Mouse (Mus musculus): ENCODE results near the gene Gm49388. TPM values are rescaled to one million over a fixed set of nuclear protein-coding genes. Genes with fewer than 3 reads are reported as not detected.
"Not testable (repeated sequence)": the region's sequence is repeated elsewhere in the genome, so short reads cannot be mapped to it uniquely, and the experiment has no call there.

Gene Gm49388
- polyA plus RNA-seq, 1 experiment from 2014 or later = not detected

DNA sequence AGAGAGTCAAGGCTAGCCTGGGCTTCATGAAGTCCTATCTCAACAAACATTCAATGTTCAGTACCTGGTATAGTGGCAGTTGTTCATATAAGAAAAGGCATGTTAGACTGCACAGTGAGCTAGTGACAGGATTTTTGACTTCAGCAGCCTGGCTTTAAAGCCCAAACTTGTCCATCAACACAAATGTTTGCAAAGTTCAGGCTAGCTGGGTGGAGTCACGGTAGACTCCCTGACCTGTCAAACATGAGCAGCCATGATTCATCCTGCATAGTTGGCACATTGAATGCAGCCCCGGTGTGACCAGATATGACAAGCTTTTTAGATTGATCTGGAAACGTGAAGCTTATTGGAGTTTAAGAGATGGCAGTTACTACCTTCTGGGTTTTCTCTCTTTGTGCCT is 13.3 kb upstream of the Gm49388 start:
- Histone ChIP-seq H3K27me3 (replicated peaks; ENCODE audit: control insufficient read depth, insufficient read depth, low read length) (no peaks in the 10 kb centered on the region), H3K9me3 (ENCODE audit: control insufficient read depth, low read length) (no peaks in the 10 kb centered on the region), H3K4me2 (ENCODE audit: low read depth, low read length) (no peak overlapping the region), H3K9ac (ENCODE audit: low read depth, low read length) (no peak overlapping the region), H3K4me3 (ENCODE audit: low read length) (no peak overlapping the region), H3K27ac (ENCODE audit: low read length) (no peak overlapping the region), H3K4me1 (ENCODE audit: control insufficient read depth, insufficient read depth, low read length) (peaks cover 17% of the 10 kb centered on the region), H3K36me3 (ENCODE audit: control insufficient read depth, insufficient read depth, low read length) (0 out of 2 replicates have a peak, but pooled peaks cover 5% of the 10 kb centered on the region)
- 50% methylated on average over 3 of the region's 3 CpGs for WGBS
- no peak for ATAC-seq

DNA sequence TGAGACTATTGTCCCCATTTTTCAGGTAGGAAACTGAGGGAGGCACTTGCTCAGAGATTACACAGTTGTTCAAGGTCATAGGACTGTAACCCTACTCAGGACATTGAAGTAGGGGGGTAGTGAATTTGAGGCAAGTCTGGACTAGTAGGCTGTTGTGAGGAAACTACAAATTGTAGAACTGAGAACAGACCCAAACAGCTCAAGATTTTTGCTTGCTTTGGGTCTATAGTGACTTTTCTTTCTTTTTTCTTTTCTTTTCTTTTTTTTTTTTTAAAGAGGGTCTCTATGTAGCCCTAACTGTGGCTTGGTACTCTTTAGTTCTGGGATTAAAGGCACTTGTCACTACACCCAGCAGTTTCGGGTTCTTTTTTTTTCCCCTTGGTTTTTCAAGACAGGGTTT is 12.9 kb upstream of the Gm49388 start:
- H3K9me3 ChIP-seq (ENCODE audit: control insufficient read depth, low read length) = no peaks in the 10 kb centered on the region
- H3K9ac ChIP-seq (ENCODE audit: low read depth, low read length) = no peak overlapping the region
- H3K27ac ChIP-seq (ENCODE audit: low read length) = no peak overlapping the region
- H3K4me2 ChIP-seq (ENCODE audit: low read depth, low read length) = no peak overlapping the region
- 0 out of 2 replicates have a peak, but pooled peaks cover 2% of the 10 kb centered on the region for H3K36me3 ChIP-seq (ENCODE audit: control insufficient read depth, insufficient read depth, low read length)
- H3K4me3 ChIP-seq (ENCODE audit: low read length) = no peak overlapping the region
- ATAC-seq = no peak
- H3K27me3 ChIP-seq (replicated peaks; ENCODE audit: control insufficient read depth, insufficient read depth, low read length) = no peaks in the 10 kb centered on the region
- peaks cover 17% of the 10 kb centered on the region for H3K4me1 ChIP-seq (ENCODE audit: control insufficient read depth, insufficient read depth, low read length)
- 96% methylated on average over 1 of the region's 1 CpGs for WGBS

DNA sequence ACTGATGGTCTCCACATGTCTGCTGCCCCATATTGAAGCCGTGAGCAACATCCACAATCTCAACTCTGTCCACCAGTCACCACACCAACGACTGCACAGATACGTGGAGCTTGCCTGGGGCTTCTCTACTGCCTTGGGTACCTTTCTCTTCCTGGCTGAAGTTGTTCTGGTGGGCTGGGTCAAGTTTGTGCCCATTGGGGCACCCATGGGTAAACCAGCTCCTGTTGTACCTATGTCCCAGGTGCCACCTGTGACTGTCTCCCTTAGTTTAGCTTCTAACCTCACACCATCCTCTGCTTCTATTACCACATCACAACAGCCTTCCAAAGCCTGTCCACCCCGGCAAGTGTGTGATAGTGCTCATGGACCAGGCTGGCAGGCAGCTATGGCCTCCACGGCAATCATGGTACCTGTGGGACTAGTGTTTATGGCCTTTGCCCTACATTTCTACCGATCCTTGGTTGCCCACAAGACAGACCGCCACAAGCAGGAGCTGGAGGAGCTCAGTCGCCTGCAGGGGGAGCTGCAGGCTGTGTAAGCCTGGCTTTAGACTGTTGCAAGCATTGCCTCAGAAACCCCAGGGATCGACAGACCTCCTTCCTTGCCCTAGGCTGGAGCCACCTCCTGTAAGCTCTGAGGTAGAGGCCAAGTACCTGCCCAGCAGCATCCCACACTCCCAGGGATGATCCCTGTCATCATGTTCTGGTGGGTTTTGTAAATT is 11.6 kb upstream of the Gm49388 start:
- H3K9ac ChIP-seq (ENCODE audit: low read depth, low read length) = no peak overlapping the region
- H3K9me3 ChIP-seq (ENCODE audit: control insufficient read depth, low read length) = no peaks in the 10 kb centered on the region
- no peak overlapping the region for H3K4me3 ChIP-seq (ENCODE audit: low read length)
- no peak overlapping the region for H3K4me2 ChIP-seq (ENCODE audit: low read depth, low read length)
- 38% methylated on average over 9 of the region's 9 CpGs for WGBS
- H3K27me3 ChIP-seq (replicated peaks; ENCODE audit: control insufficient read depth, insufficient read depth, low read length) = no peaks in the 10 kb centered on the region
- no peaks in the 10 kb centered on the region for H3K36me3 ChIP-seq (ENCODE audit: control insufficient read depth, insufficient read depth, low read length)
- ATAC-seq = no peak
- peaks cover 21% of the 10 kb centered on the region for H3K4me1 ChIP-seq (ENCODE audit: control insufficient read depth, insufficient read depth, low read length)
- no peak overlapping the region for H3K27ac ChIP-seq (ENCODE audit: low read length)

DNA sequence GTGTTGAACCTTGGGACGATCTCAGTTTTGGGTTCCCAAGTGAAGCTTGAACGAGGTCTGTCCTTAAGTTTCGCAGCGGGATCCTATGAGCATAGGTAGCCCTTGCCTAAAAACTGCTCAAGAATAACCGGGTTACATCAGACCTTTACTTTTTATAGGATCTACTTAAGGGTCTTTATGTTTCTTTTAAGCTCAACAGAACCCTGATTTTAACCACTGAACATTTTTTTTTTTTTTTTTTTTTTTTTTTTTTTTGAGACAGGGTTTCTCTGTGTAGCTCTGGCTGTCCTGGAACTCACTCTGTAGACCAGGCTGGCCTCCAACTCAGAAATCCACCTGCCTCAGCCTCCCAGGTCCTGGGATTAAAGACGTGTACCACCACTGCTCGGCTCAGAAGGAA is 9.6 kb upstream of the Gm49388 start:
- peaks cover 18% of the 10 kb centered on the region for H3K4me1 ChIP-seq (ENCODE audit: control insufficient read depth, insufficient read depth, low read length)
- not testable (repeated sequence) for H3K9me3 ChIP-seq (ENCODE audit: control insufficient read depth, low read length); H3K36me3 ChIP-seq (ENCODE audit: control insufficient read depth, insufficient read depth, low read length); H3K27me3 ChIP-seq (replicated peaks; ENCODE audit: control insufficient read depth, insufficient read depth, low read length); H3K27ac ChIP-seq (ENCODE audit: low read length); ATAC-seq
- peak overlapping the region; percentile 49 for H3K4me2 ChIP-seq (ENCODE audit: low read depth, low read length)
- 77% methylated on average over 7 of the region's 7 CpGs for WGBS
- peak overlapping the region; percentile 84 for H3K4me3 ChIP-seq (ENCODE audit: low read length)
- peak overlapping the region; percentile 95 for H3K9ac ChIP-seq (ENCODE audit: low read depth, low read length)

DNA sequence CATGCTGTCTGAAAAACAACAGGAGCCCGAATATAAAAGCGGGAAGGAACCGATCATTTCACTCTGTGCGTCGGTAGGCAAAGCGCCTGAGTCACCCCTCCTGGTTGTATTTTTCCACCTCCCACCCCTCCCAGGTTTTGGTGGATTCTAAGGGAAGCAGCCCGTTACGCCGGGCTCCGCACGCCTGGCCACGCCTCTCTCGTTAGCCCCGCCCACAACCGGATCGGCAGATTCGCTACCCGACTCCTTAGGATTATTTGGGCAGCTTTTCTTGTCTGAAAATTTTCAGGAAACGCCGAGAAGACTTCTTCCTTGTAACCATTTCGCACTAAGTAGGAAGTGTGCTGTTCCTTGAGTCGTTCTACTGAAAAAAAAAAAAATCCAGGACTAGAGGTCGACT is 9.0 kb upstream of the Gm49388 start, which contains the start of gene Setd1a:
Setd1a (plus strand) TSS at position 245 of the 400 bp plus-strand sequence.
- under 1% methylated on average over 23 of the region's 23 CpGs for WGBS
- Histone ChIP-seq H3K4me3 (ENCODE audit: low read length) (peak within 1 kb of the TSS; percentile 84), H3K27me3 (replicated peaks; ENCODE audit: control insufficient read depth, insufficient read depth, low read length) (no peaks in the 10 kb centered on the region), H3K4me1 (ENCODE audit: control insufficient read depth, insufficient read depth, low read length) (peaks cover 12% of the 10 kb centered on the region), H3K27ac (ENCODE audit: low read length) (peak within 1 kb of the TSS; percentile 98), H3K9me3 (ENCODE audit: control insufficient read depth, low read length) (no peaks in the 10 kb centered on the region), H3K9ac (ENCODE audit: low read depth, low read length) (peak within 1 kb of the TSS; percentile 95), H3K36me3 (ENCODE audit: control insufficient read depth, insufficient read depth, low read length) (0 out of 2 replicates have a peak, but pooled peaks cover 4% of the 10 kb centered on the region), H3K4me2 (ENCODE audit: low read depth, low read length) (peak within 1 kb of the TSS; percentile 89)
- ATAC-seq = peak; percentile 62

DNA sequence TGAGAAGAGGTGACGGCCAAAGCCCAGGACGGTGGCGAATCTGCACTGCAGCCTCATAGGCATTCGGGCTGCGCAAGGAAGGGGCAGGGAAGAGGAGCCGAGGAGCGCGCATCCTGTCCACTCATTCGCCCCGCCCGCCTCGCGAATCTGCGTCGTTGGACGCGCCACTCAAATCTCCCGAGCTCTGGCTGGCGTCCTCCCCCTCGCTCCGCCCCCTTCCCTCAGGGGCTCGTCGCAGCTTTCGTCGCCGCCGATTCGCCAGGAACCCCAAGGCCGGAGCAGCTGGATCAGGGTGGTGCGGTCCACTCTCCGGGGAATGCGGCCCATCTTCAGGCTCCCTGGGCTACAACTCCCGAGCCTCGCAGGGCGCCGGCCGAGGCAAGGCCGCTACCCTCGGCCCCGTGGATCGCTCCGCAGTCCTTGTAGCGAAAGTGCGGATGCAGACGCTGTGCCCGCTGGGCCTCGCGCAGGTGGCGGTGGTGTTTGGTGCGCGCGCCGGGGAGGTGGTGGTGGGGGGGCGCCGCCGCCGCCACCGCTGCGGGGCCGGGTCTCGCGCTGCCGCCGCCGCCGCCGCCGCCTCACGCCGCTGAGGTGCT is 8.4 kb upstream of the Gm49388 start:
- H3K36me3 ChIP-seq (ENCODE audit: control insufficient read depth, insufficient read depth, low read length) = 0 out of 2 replicates have a peak, but pooled peaks cover 4% of the 10 kb centered on the region
- WGBS = under 1% methylated on average over 57 of the region's 70 CpGs

DNA sequence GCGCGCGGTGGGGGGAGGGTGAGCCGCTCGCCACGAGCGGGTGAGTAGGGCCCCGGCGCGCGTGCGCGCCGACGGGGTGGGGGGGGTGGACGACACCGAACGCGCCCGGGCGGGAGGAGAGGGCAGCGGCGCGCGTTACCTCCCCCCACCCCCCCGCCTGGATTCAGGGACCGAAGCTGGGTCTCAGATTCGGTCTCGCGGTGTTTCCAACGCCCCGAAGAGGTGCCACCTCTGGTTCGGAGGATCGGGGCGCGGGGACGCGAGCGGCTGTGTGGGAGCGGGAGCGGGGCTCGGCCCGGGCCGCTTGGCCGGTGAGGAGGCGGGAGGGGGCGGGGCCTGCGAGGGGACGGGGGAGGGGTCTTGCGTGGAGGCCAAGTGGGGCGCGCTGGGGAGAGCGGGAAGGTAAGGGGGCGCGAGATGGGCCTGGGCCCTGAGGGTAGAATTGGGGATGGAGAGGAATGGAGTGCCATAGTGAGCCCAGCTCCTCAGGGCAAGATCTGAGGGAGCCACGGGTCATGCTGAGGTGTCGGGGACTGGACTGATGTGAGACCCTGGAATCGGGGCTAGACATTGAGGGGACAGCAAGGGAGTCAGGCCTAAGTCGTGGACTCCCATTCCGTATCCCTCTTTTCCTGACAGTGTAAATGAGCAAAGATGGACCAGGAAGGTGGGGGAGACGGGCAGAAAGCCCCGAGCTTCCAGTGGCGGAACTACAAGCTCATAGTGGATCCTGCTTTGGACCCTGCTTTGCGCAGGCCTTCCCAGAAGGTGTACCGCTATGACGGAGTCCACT is 7.7 kb upstream of the Gm49388 start:
- Histone ChIP-seq H3K9me3 (ENCODE audit: control insufficient read depth, low read length) (no peaks in the 10 kb centered on the region), H3K9ac (ENCODE audit: low read depth, low read length) (peak overlapping the region; percentile 95), H3K4me3 (ENCODE audit: low read length) (peak overlapping the region; percentile 84), H3K27ac (ENCODE audit: low read length) (peak overlapping the region; percentile 98), H3K36me3 (ENCODE audit: control insufficient read depth, insufficient read depth, low read length) (0 out of 2 replicates have a peak, but pooled peaks cover 4% of the 10 kb centered on the region), H3K4me2 (ENCODE audit: low read depth, low read length) (peak overlapping the region; percentile 89), H3K4me1 (ENCODE audit: control insufficient read depth, insufficient read depth, low read length) (peaks cover 11% of the 10 kb centered on the region), H3K27me3 (replicated peaks; ENCODE audit: control insufficient read depth, insufficient read depth, low read length) (no peaks in the 10 kb centered on the region)
- peak; percentile 52 for ATAC-seq
- WGBS = 3% methylated on average over 59 of the region's 66 CpGs

More for the DNA sequence above, 8.4 kb upstream of the Gm49388 start:
- H3K9ac ChIP-seq (ENCODE audit: low read depth, low read length) = peak overlapping the region; percentile 95
- H3K27ac ChIP-seq (ENCODE audit: low read length) = peak overlapping the region; percentile 98
- H3K4me3 ChIP-seq (ENCODE audit: low read length) = peak overlapping the region; percentile 84
- H3K4me1 ChIP-seq (ENCODE audit: control insufficient read depth, insufficient read depth, low read length) = peaks cover 11% of the 10 kb centered on the region
- ATAC-seq = peak; percentile 95
- no peaks in the 10 kb centered on the region for H3K27me3 ChIP-seq (replicated peaks; ENCODE audit: control insufficient read depth, insufficient read depth, low read length)
- peak overlapping the region; percentile 49 for H3K4me2 ChIP-seq (ENCODE audit: low read depth, low read length)
- H3K9me3 ChIP-seq (ENCODE audit: control insufficient read depth, low read length) = no peaks in the 10 kb centered on the region

DNA sequence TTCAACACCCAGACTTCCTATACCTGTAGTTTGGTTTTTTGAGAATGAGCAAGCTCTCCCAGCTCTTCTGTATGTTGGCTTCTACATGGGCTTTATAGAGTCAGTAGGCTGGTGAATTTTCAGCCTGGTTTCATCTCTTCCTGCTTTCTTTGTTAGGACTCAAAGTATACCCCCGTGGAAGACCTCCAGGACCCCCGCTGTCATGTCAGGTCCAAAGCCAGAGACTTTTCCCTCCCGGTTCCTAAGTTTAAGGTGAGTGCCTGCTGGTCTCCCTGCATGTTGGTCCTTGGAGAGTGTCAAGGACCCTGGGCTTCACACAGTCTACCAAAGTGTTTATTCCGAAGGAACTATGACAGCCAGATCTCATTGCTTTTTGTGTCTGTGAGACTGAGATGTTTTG is 7.1 kb upstream of the Gm49388 start:
- no peaks in the 10 kb centered on the region for H3K27me3 ChIP-seq (replicated peaks; ENCODE audit: control insufficient read depth, insufficient read depth, low read length)
- peaks cover 11% of the 10 kb centered on the region for H3K4me1 ChIP-seq (ENCODE audit: control insufficient read depth, insufficient read depth, low read length)
- peak overlapping the region; percentile 89 for H3K4me2 ChIP-seq (ENCODE audit: low read depth, low read length)
- H3K9me3 ChIP-seq (ENCODE audit: control insufficient read depth, low read length) = no peaks in the 10 kb centered on the region
- H3K36me3 ChIP-seq (ENCODE audit: control insufficient read depth, insufficient read depth, low read length) = peaks cover 4% of the 10 kb centered on the region; the same call in 1 of the 2 replicates
- H3K4me3 ChIP-seq (ENCODE audit: low read length) = peak overlapping the region; percentile 84
- peak overlapping the region; percentile 95 for H3K9ac ChIP-seq (ENCODE audit: low read depth, low read length)
- no peak overlapping the region for H3K27ac ChIP-seq (ENCODE audit: low read length)
- 78% methylated on average over 4 of the region's 4 CpGs for WGBS
- no peak for ATAC-seq
